Mouse (Mus musculus) spleen, postnatal 10 days (tissue): Measurements from ENCODE around the gene Hoxa2.

Experiments
- DNase-seq, 2 experiments: peaks; one replicate each; pipeline ENCODE4 v3.0.0; 2021 to 2022; ENCODE audit warnings: low spot score in 2 of 2

Gene Hoxa2

DNA sequence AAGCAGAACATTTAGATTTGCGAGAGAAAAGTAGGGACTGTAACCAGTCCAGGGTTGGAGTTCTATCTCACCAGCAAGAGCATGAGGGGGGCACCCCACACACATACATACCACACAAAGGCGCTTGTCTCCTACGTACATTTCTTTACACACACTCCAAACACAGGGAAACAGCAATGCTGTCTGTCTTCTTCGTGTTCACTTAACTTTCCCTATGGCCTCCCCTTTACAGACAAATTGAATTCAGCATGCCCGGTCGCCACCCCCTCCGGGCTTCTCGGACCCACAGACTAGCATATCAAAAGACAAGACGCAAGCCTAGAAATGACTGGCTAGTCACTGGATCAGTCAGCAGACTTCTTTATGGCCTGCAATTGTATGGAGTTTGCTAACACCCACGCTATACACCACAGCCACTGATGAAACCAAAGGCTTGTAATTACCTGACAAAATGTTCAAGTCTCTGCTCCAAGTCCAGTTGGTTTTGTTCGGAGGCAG, 15.6 kb upstream of the Hoxa2 start:
- no peak for DNase-seq

DNA sequence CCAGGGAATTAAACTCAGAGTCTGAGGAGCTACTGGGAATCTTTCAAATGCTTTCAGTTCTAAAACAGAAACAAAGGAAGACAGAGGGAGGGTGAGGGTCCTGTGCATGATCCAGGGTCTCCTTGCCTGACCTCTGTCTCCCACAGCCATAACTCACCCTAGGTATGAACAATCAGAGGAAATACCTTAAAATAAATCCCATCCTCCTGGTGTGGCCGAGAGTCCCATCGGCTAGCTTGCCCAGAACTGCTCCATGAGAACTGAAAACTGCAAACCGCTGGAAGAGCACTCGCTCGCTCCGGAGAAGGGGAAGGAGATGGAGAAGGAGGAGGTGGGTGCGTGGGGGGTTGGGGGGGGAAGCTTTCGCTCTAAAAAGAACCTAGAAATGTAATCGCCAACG, 15.1 kb upstream of the Hoxa2 start:
- no peak for DNase-seq

DNA sequence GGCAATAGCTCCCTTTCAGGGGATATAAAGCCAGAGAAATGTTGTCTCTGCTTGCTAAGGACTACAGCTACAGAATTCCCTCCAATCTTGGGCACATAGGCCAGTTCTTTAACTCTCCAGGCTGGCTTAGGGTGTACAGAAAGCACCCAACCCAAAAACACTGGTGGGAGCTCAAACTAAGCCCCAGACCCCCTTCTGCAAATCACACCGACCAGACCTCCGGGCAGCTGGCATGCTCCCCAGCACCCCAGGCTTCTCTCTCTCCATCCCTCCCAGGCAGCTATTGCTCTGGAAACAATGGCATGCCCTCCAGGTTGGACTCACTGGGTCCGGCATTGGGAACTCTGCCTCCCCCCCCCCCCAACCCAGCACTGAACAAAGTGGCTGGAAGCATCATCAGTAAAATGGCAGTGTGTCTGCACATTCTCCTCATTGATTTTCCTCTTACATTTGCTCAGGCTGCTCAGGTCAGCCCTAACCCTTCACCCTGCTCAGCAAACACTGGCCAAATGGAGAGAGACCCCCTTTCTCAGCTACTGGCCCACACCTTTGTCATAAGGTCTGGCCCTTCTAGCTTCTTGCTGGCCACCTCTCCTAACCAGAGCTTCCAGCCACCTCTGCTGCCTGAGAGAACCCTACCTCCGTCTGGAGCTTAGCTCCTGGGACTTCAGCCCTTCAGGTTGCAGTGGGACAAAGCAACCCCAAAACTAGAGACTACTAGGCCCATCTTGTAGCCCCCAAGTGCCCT, 14.5 kb upstream of the Hoxa2 start:
- DNase-seq, result no peak

DNA sequence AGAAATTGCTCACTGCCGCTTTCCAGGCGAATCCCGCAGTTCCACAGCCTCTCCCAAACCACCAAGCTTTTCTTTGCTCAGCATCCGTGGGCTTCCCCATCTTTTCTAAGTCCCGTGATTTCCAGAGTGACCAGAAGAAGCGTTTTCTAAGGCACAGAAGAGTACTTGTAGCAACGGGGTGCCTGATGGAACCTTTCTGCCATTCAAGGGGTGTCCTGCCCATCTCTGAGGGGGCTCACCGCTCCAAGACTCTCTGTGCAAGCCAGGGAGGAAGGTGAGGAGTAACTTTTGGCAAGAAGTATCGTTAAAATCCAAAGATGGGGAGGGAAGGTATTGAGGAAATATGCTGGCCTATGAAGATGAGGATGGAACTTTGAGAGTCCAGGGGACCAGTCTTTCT, 13.2 kb upstream of the Hoxa2 start:
- DNase-seq, result no peak

DNA sequence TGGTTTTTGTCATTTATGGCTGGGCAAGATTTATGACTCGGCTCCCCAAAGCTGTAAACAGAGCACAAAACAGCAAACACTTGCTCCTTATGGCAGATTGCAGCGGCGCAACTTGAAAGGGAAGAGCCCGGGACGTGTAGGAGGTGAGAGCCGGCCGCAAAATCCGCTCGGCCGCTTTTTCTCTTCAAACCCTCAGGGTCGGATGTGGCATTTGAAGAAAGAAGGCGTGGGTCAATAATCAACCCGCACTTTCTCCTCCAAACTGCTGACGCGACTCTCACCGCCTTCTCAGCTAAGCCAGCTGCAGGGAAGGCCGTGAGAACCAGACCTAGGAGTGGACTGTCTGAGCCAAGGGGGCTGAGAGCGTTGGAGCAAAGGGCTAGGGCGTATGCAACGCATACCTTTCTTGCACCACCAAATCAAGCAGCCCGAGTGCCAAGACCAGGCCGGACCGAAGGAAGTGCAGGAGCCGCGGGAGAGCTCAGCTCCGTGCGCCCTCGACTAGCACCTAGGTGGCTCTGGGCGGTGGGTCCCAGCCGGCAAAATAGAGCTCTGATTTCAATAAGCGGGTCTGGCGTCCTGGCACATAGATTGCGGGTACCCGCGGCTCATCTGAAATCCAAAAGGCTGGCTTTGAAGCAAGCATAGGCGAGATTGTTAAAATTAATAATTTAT, 12.6 kb upstream of the Hoxa2 start, which contains the start of gene 5730596B20Rik:
TSS of gene 5730596B20Rik (plus strand) at position 438 of the 675 bp plus-strand sequence.
- DNase-seq, result no peak

DNA sequence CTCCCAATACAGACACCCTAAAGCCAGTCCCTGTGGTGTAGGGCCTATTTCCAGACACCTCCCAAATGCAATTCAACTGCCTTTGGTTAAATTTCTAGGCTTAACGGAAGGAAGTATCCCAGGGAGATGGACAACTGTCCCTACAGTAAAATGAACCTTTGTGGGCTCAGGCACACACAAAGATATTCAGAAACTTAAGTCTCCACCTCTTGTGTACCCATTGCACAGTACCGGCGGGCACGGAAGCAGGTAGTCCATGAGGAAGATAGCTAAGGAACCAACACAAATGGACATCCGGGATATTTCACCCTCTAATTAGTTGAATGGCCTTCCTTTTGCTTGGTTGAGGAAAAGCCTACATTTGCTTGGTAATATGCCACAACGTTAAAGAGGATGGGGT, 11.8 kb upstream of the Hoxa2 start:
- no peak for DNase-seq

DNA sequence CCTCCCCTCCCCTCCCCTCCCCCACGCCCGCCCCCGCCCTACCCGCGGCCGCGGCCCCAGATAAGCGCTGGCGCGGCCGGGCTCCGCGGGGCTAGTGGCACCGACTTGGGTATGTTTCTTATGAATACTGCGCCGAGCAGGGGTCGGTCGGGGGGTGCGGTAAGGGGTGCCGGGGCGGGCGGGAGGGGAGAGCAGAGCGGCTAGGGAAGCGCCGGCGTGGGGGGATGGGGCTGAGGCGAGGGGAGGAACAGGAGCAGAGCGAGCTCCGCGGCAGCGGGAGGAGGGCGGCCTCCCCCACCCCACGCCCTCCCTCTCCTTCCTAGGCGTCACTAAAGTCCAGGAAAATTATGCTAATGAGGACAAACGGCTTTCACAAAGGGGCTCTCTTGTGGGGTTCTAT, 11.2 kb upstream of the Hoxa2 start:
- no peak for DNase-seq

DNA sequence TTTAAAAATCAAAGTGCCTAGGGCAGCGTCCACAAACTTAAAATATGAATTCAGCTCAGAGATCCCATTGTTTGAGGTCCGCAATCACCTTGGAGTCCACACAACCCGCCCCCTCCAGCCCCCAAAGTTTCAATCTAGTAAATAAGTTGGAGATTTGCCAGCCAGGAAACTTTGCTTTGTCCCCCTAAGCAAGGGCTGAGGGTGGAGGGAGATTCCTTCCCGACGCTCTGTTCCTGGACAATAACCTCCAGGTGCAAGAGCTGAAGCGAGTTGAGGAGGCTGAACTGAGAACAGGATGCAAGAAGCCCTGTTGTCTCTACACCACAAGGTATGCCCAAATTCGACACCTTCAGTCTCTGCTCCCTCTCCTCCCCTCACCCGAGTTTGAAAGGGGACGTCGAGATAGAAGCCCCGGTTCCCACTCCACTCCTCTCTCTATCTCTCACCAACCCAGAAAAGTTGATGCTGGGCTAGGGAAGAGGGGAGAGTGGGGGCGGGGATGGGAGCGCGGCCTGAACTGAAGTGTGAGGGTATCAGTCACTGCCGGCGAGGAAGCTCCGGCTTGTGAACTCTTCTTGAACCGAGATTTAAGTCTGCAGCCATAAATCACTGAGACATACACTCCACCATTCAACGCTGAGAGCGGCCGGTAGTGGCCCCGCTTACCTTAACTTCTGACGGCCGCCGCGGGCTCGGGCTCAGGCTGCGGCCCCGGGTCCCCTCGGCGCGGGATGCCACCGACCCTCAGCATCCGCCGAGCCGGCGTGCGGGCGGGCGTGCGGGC, 10.5 kb upstream of the Hoxa2 start:
- no peak for DNase-seq

DNA sequence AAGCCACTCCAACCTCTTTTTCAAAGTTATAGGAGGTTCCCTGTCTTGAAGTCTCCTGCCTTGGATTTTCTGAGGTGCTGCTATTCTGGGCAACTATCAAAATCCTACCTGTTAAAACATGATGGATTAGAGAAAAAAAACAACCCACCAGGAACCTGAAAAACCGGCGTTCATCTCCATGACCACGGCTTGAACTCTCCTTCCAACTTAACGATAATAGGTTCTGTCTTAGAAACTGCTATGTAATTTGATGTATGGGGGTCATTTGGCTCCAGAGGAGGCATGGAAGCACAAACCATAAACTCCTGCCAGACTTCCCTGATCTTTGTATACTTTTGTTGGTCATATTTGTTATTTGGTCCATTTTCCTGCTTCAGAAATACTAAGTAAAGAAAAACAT, 9.0 kb upstream of the Hoxa2 start:
- no peak for DNase-seq

DNA sequence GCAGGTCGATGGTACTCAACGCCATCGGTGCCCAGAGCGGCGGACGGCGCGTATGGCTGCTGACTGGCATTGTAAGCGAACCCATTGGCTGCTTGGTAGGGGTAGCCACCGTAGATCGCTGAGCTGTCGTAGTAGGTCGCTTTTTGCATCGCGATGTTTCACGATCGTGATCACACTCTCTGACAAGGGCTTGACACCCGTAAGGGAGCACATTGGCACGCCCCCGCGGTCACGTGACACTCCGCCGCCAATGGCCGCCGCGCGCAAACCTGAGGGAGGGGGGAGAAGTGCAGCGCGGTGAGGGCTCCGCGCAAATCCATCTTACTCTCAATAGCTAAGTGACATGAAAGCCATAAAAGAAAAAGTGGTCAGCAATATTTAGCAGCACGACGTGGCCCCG, 7.9 kb upstream of the Hoxa2 start:
- DNase-seq, result peak in 1 of 2 experiments; percentile 49

DNA sequence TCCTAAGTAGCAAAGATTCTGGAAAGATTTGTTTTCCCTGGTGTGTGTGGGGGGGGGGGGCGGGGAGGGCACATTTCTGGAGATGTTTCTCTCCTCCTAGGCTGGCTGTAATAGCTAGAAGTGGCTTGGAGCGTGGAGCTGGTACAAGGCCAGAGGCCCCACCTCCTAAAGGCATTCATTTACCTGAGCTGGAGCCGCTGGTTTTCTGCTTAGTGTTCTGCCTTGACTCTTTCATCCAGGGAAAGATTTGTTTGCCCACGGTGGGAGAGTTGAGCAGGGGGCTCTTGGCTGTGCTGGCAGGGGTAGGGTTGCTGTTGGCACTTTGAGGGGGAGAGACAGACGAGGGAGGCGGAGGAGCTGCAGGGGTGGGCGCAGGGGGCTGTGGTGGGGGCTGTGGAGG, 7.3 kb upstream of the Hoxa2 start:
- no peak for DNase-seq

DNA sequence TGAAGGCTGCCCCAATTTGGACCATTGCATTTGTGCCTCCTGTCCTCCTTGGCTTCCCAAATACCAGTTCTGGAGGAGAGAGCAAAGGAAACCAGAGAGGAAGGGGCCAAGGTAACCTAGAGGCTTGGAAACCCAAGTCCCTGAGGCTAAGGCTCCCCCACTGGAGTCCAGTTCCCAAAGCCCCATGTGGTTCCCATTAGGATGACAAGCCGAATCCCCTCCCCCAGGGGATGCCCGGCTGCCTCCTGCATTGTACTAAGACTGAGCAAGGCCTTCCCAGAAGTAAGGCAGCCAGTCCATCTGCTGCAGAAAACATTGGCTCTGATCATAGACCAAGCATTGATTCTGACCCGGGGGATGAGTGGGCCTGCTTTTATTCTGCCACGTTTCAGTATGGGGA, 6.7 kb upstream of the Hoxa2 start:
- DNase-seq, result no peak

DNA sequence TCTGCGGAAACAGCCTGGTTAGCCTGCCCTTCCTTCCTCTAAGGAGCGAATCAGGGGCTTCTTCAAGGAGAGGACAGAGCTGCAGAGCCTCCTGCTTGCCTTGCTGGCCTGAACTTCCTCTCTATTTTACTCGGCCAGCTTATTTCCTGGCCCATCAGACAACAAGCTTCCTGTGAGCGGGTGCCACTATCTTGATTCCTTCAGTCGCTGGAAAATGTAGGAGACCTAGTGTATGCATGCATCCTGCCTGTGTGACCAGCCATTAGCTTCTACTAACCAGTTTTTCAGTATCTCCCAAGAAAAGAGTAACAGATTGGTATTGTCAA, 6.2 kb upstream of the Hoxa2 start:
- no peak for DNase-seq

DNA sequence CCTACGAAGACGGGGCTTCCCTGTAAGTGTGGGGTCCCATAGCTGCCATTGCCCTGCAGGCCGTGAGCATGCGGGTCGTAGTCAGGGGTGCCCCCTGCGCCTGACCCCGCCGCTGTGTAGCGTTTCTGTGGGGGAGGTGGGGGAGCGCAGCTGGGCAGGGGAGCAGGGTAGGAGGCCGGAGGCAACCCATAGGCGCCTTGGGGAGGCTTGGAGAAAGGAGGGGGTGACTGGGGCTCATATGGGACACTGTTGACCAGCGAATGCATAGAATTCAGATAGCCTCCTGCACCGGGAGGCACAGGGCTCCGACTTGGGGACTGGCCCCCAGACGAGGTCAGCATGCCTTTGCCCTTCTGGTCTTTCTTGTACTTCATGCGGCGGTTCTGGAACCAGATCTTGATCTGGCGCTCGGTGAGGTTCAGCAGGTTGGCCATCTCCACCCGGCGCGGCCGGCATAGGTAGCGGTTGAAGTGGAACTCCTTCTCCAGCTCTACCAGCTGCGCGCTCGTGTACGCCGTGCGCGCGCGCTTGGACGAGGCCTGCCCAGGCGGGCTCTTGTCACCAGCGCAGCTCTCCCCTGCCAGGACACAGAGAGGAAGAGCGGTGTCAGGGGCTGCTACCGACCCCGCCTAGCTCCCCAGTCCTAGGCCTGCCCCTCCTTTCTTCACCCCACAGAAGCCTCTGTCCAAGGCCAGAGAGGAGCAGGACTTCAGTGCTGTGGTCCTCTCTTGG, 5.7 kb upstream of the Hoxa2 start:
- no peak for DNase-seq

DNA sequence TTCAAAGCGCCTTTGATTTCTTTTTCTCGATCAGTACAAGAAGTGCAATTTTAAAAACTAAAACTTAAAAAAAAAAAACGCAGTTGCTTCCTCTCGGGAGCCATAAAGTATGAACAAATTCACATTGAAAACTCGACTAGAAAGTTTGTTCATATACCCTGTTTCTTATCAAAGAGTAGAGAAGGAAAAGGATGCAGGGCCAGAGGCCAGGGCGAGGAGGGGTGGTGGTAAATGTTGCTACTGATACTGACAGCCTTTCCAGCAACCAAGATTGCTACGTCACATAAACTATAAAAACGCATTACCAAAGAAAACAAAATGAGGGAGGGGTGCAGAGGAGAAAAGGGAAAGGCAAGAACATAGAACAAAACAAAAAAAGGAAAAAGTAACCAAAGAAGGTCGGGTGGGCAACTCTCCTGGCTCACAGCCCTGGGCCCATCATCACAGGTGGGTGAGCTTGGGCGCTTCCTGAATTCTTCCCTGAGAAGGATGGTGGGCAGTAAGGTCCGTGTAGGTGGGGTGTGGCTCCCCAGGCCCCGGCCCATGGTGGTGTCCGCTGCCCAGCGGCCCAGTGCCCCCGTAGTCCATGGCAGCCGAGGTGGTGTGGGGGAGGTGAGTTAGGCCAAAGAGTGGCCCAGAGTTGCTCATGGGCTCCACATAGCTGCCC, 5.0 kb upstream of the Hoxa2 start:
- no peak for DNase-seq

DNA sequence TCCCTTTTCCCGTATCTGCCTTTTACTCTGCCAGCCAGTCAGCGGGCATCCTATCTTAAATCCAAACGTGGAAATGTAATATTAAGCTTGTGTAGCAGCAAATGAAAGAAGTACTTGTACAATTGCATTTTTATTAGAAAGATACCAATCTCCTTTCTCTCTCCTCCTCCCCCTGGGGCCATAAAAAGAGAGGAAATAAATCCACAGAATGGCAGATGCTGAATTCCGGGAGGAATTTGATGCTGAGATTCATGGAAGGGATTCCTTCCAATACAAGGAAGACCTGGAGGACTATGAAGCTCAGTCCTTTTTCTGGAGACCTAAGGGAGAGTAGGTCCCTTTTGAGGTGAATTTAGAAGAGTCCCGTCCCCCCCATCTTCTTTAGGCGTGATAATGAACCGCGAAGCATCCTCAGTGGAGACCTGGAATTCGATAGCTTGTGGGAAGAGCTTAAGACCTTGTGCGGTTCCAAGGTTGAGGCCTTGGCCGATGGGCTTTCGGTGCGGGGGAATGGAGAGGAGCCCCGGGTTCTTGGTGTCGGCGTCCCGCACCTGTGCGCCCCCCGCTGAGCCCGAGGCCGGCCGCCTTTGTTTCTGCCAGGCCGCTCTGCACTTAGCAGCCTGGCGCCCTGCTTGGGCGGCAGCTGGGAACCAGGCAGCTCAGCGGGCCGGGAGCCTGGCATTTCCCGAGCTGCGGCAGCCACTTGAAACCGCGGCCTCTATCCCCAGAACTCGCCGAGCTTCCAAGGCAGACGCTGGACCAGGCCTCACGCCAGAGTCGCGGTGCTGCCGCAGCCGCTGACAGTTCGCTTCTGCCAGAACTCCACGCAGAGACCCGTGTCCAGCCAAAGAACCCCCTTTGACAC, 3.8 kb upstream of the Hoxa2 start:
- DNase-seq, result no peak

DNA sequence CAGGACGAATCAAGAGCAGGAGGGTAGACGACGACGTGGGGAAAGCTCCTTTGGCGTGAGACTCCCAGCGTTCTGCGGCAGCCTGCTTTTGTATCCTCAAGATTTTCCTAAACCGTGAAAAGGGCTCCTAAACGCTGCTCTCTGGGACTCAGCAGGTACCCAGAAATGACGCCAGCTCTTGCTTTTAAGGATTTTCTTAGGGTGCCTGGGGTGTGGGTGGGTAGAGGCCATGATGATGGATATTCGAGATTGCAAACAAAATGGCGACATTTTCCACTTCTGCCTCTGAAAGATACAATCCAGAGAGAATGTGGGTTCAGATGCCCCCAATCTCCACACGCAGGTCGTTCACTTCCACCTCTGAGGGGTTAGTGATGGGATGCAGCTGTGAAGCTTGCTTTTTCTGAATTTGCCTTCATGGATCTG, 3.1 kb upstream of the Hoxa2 start:
- DNase-seq, result no peak

DNA sequence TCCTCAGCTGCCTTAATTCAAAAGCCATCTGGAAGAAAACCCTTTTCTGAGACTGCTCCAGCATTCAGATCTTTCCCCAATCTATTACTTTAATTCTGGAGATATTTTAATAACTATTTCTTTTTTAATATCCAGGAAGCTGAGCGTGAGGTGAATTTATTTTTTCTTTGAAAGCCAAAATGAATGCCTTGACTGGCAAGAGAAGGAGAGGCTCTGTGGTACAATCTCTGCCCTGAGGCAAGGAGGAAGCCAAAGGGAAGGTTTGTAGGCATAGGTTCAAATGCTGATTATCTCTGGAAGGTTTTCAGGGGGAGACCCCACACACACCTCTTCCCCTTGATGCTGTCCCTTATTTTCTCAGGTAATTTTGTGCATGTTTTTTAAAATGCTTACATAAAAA, 2.5 kb upstream of the Hoxa2 start:
- DNase-seq, result no peak

DNA sequence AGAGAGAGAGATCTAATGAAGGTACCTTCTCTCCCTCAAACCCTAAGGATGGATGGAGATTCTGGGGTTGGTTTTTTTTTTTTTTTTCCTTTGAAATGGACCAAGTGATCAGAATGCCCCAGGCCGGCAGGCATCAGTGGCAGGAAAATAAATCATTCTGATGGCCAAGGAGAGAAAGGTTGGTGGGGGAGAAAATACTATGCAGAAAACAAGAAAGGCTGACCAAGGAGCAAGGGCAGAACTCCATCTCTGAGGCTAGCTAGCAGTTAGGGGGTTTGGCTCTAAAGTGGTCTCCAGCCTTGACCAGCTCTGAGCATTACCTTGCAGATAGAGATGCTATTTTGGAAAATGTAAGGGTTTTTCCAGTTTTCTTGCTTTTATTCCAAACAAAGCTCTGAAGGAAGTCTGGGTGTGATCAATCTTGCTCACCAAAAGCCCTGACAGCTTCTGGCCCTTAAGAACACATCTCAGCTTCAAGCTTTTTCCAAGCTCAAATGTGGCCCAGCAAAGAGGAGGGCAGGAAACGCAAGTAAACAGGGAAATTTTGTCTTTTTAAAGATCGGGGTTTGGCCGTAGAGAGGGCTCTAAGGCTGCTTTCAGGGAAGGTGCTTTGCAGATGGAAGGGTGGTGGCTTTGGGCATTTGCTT, 1.9 kb upstream of the Hoxa2 start:
- DNase-seq, result no peak
